Mouse (Mus musculus): ENCODE data around the gene Syt17. TPM values are rescaled to one million over a fixed set of nuclear protein-coding genes. Genes with fewer than 3 reads are reported as not detected.

Gene Syt17
- polyA plus RNA-seq, 1 experiment from 2014 or later, result 7.1 TPM

- ATAC-seq, result no peak
- H3K27ac ChIP-seq (ENCODE audit: low read length), result no peak overlapping the region
- H3K4me1 ChIP-seq (replicated peaks; ENCODE audit: control insufficient read depth, insufficient read depth, low read length), result no peaks in the 10 kb centered on the region
- H3K36me3 ChIP-seq (ENCODE audit: control insufficient read depth, insufficient read depth), result no peaks in the 10 kb centered on the region
- 87% methylated on average over 2 of the region's 2 CpGs for WGBS
- H3K4me3 ChIP-seq (replicated peaks; ENCODE audit: low read length), result no peak overlapping the region
- no peaks in the 10 kb centered on the region for H3K27me3 ChIP-seq (replicated peaks; ENCODE audit: control insufficient read depth, insufficient read depth, low read length)
- no peak overlapping the region for H3K9ac ChIP-seq (replicated peaks; ENCODE audit: low read depth, low read length)
- no peak overlapping the region for H3K4me2 ChIP-seq (ENCODE audit: low read length)
- no peaks in the 10 kb centered on the region; the same call in 1 of the 2 replicates for H3K9me3 ChIP-seq (ENCODE audit: control insufficient read depth, low read length)
These were observed 101.1 kb downstream of the Syt17 start for GRCm38 (mm10) chr7:118346943-118347342.

GRCm38 (mm10) chr7:118346432-118346831 lies 101.6 kb downstream of the Syt17 start:
- Histone ChIP-seq H3K4me1 (replicated peaks; ENCODE audit: control insufficient read depth, insufficient read depth, low read length) (no peaks in the 10 kb centered on the region), H3K27me3 (replicated peaks; ENCODE audit: control insufficient read depth, insufficient read depth, low read length) (no peaks in the 10 kb centered on the region), H3K27ac (ENCODE audit: low read length) (no peak overlapping the region), H3K4me3 (replicated peaks; ENCODE audit: low read length) (no peak overlapping the region), H3K4me2 (ENCODE audit: low read length) (no peak overlapping the region), H3K36me3 (ENCODE audit: control insufficient read depth, insufficient read depth) (no peaks in the 10 kb centered on the region), H3K9me3 (ENCODE audit: control insufficient read depth, low read length) (no peaks in the 10 kb centered on the region; the same call in 1 of the 2 replicates), H3K9ac (replicated peaks; ENCODE audit: low read depth, low read length) (no peak overlapping the region)
- whole genome bisulfite sequencing, result 45% methylated on average over 2 of the region's 2 CpGs
- ATAC-seq, result no peak

GRCm38 (mm10) chr7:118345396-118345795 lies 102.6 kb downstream of the Syt17 start:
- no peaks in the 10 kb centered on the region for H3K4me1 ChIP-seq (replicated peaks; ENCODE audit: control insufficient read depth, insufficient read depth, low read length)
- no peaks in the 10 kb centered on the region; the same call in 1 of the 2 replicates for H3K9me3 ChIP-seq (ENCODE audit: control insufficient read depth, low read length)
- ATAC-seq, result no peak
- no peak overlapping the region for H3K4me2 ChIP-seq (ENCODE audit: low read length)
- WGBS, result 81% methylated on average over 3 of the region's 3 CpGs
- H3K27me3 ChIP-seq (replicated peaks; ENCODE audit: control insufficient read depth, insufficient read depth, low read length), result no peaks in the 10 kb centered on the region
- H3K4me3 ChIP-seq (replicated peaks; ENCODE audit: low read length), result no peak overlapping the region
- H3K36me3 ChIP-seq (ENCODE audit: control insufficient read depth, insufficient read depth), result no peaks in the 10 kb centered on the region
- H3K27ac ChIP-seq (ENCODE audit: low read length), result no peak overlapping the region
- no peak overlapping the region for H3K9ac ChIP-seq (replicated peaks; ENCODE audit: low read depth, low read length)

- 86% methylated on average over 9 of the region's 9 CpGs for WGBS
These were observed 103.3 kb downstream of the Syt17 start for GRCm38 (mm10) chr7:118344701-118345100.

More at GRCm38 (mm10) chr7:118344701-118345100, 103.3 kb downstream of the Syt17 start:
- H3K9me3 ChIP-seq (ENCODE audit: control insufficient read depth, low read length), result no peaks in the 10 kb centered on the region; the same call in 1 of the 2 replicates
- H3K27me3 ChIP-seq (replicated peaks; ENCODE audit: control insufficient read depth, insufficient read depth, low read length), result no peaks in the 10 kb centered on the region
- no peaks in the 10 kb centered on the region for H3K4me1 ChIP-seq (replicated peaks; ENCODE audit: control insufficient read depth, insufficient read depth, low read length)
- ATAC-seq, result no peak
- no peak overlapping the region for H3K4me3 ChIP-seq (replicated peaks; ENCODE audit: low read length)
- no peak overlapping the region for H3K9ac ChIP-seq (replicated peaks; ENCODE audit: low read depth, low read length)
- H3K4me2 ChIP-seq (ENCODE audit: low read length), result no peak overlapping the region
- H3K36me3 ChIP-seq (ENCODE audit: control insufficient read depth, insufficient read depth), result no peaks in the 10 kb centered on the region
- no peak overlapping the region for H3K27ac ChIP-seq (ENCODE audit: low read length)

Other genes starting within 250 kb of the Syt17 start
- gene Smg1, start 204.6 kb downstream of the Syt17 start, polyA plus RNA-seq (2015; fragmentation: Nextera tagmentation; extraction: Ambion mirVana), result 21.5 and 21.6 TPM in 2 replicates
- 0.75 and 0.89 TPM in 2 replicates for gene Itpripl2, start 43.8 kb upstream of the Syt17 start, polyA plus RNA-seq (2015; fragmentation: Nextera tagmentation; extraction: Ambion mirVana)
- 69.3 and 78.2 TPM in 2 replicates for gene Coq7, start 85.1 kb upstream of the Syt17 start, polyA plus RNA-seq (2015; fragmentation: Nextera tagmentation; extraction: Ambion mirVana)
- 8.5 and 9.7 TPM in 2 replicates for gene Tmc7, start 136.5 kb upstream of the Syt17 start, polyA plus RNA-seq (2015; fragmentation: Nextera tagmentation; extraction: Ambion mirVana)
- 0.16 and 0.24 TPM in 2 replicates for gene Tmc5, start 149.1 kb upstream of the Syt17 start, polyA plus RNA-seq (2015; fragmentation: Nextera tagmentation; extraction: Ambion mirVana)

Measured in forebrain, embryonic 16.5 days (tissue).